Mouse (Mus musculus) bone marrow, adult 2 months (tissue): ENCODE data around the gene Omd. TPM values are rescaled to one million over a fixed set of nuclear protein-coding genes. Genes with fewer than 3 reads are reported as not detected.

Source experiments
- H3K27ac ChIP-seq: fragments of 200-500 bp; 2 replicates; pipeline ENCODE4 v1.5.1; 2012; ENCODE audit warnings: low read depth, mild to moderate bottlenecking, control low read depth, inconsistent platforms, low read length; ENCODE audit not compliant: control insufficient read depth, poor library complexity, insufficient read depth
- H3K4me1 ChIP-seq: fragments of 200-500 bp; 2 replicates; pipeline ENCODE4 v1.6.1; 2011; ENCODE audit warnings: low read length; ENCODE audit not compliant: control insufficient read depth, insufficient read depth
- H3K4me3 ChIP-seq: fragments of 200-500 bp; replicated peaks from 2 replicates; pipeline ENCODE3; 2011; ENCODE audit warnings: mild to moderate bottlenecking, low read depth, low read length, control low read depth; ENCODE audit not compliant: control insufficient read depth
- CTCF ChIP-seq: fragments of 200-500 bp; IDR thresholded peaks from 2 replicates; pipeline ENCODE4 v1.5.1; 2011; ENCODE audit warnings: low read length, control low read depth; ENCODE audit not compliant: control insufficient read depth, insufficient read depth
- POLR2A ChIP-seq: fragments of 200-500 bp; IDR thresholded peaks from 2 replicates; pipeline ENCODE4 v1.6.1; 2011; ENCODE audit warnings: low read depth, mild to moderate bottlenecking, control low read depth, low read length, borderline replicate concordance; ENCODE audit not compliant: control insufficient read depth
- WGBS: fragments of 180-500 bp; shearing (Covaris S2); methylation state at CpG from one replicate; pipeline ENCODE4 v1.1.7; 2018; 5-methylcytosine and 5-hydroxymethylcytosine counted together
- polyA plus RNA-seq: library from polyadenylated mRNA; stranded (reverse); fragments of >200 nt; gene quantifications from 2 replicates; pipeline ENCODE4 v1.2.4, GENCODE M21; 2011; ENCODE audit warnings: low replicate concordance; ENCODE audit not compliant: missing spikeins, insufficient read depth, insufficient read length

Omd gene
- 0.63 and 1.3 TPM in 2 replicates for polyA plus RNA-seq

DNA sequence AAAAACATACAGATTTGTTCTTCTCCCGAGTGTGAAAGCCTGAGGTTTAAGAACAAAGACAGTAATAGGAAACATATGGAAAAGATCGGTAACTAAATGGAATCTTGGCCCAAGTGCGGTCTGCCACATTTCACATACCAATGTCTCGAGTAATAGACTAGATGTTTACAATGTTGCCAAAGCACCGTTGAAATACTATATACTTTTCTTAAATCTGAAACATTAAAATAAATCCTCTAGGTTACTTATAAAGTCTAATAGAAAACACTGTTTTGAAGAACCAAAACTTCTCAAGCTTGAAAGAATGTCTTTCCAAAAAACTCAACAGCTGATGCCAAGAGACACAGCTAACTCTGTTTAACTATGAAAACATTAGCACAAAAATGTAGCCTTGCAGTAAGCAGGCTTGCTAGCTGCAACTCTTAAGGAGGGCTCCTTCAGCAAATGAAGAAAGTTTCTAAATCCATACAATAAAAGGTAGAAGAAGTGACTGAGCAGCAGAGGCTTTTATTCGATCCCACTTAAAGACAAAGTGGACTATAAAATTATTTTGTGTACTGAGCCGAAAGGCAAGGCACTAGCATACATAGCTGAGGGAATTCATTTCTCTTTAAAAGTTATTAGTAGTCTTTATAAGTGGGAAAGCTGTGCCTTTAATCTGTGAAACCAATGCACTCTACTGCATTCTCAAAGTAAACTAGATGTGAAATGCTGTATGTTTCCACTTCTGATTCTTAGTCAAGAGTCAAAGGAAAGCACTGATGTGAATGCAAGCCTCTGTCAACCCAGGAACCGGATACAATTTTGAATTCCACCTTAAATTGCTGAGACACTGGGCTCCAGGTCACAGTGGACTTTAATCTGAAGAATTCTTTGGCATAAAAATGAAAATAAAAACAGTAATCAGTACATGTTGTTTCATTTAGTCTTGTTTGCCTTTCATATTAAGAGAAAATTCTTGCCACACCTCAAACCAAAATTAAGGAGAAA is at the start of gene Omd:
Gene Omd (plus strand): TSS at position 922 of the 990 bp plus-strand sequence.
- 80% methylated on average over 8 of the region's 8 CpGs for WGBS
- H3K27ac ChIP-seq, result no peak within 1 kb of the TSS

GRCm38 (mm10) chr13:49536946-49537345 is 45.3 kb upstream of the Omd start:
- WGBS, result 92% methylated on average over 1 of the region's 1 CpGs
- Histone ChIP-seq H3K4me1 (no peaks in the 10 kb centered on the region), H3K4me3 (no peak overlapping the region), H3K27ac (no peak overlapping the region)
- TF ChIP-seq CTCF (no peak), POLR2A (no peak)

More for the DNA sequence above, at the start of gene Omd:
- TF ChIP-seq CTCF (no peak), POLR2A (no peak)
- no peaks in the 10 kb centered on the region for H3K4me1 ChIP-seq
- H3K4me3 ChIP-seq, result no peak within 1 kb of the TSS

- Histone ChIP-seq H3K4me1 (no peaks in the 10 kb centered on the region), H3K4me3 (no peak overlapping the region), H3K27ac (no peak overlapping the region)
- 83% methylated on average over 1 of the region's 1 CpGs for WGBS
- TF ChIP-seq CTCF, result no peak
- TF ChIP-seq POLR2A, result no peak
Measured at GRCm38 (mm10) chr13:49538693-49539092, 43.6 kb upstream of the Omd start.

DNA sequence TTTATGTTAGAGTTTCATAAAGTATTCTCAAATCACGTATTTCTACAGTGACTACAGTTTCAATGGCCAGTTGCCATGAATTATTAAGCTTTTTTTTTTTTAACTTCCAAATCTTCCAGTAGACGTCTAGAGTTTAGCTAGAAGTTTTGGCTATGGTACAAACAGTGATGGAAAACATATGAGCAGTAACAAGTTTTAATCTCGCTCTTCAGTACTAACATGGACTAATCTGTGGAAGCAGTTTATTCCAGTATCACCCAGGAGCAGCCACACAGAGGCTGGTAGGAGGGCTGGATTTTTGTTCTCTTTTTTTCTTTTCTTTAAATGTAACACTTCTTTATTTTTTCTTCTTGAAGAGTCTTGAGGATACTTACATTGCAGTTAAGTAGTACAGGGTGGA is 38.0 kb upstream of the Omd start, which contains the start of gene Aspn:
Gene Aspn (plus strand): TSS at position 165 of the 400 bp plus-strand sequence.
- Histone ChIP-seq H3K27ac (no peak within 1 kb of the TSS), H3K4me1 (no peaks in the 10 kb centered on the region), H3K4me3 (no peak within 1 kb of the TSS)
- 82% methylated on average over 3 of the region's 3 CpGs for WGBS
- TF ChIP-seq POLR2A, result no peak
- TF ChIP-seq CTCF, result no peak

DNA sequence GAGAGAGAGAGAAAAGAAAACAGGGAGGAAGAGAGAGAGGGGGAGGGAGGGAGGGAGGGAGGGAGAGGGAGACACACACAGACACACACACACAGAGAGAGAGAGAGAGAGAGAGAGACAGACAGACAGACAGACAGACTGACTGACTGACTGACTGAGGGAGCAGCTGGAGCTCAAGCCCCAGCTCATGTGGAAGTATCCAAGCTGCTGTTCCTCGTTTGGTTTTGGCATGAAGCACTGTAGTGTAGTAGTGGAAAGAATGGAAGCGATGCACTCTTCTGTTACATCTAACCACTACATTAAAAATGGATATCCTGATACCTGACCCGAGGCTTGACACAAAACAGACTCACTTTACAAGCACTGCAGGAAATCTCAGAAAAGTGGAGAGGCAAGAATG is 36.6 kb upstream of the Omd start:
- 66% methylated on average over 3 of the region's 3 CpGs for WGBS
- no peak for TF ChIP-seq POLR2A
- no peak for TF ChIP-seq CTCF
- Histone ChIP-seq H3K4me3 (no peak overlapping the region), H3K4me1 (no peaks in the 10 kb centered on the region), H3K27ac (no peak overlapping the region)

GRCm38 (mm10) chr13:49546517-49546916 is 35.7 kb upstream of the Omd start:
- TF ChIP-seq POLR2A, result no peak
- TF ChIP-seq CTCF, result no peak
- WGBS, result 82% methylated on average over 1 of the region's 1 CpGs
- Histone ChIP-seq H3K4me3 (no peak overlapping the region), H3K27ac (no peak overlapping the region), H3K4me1 (no peaks in the 10 kb centered on the region)

- Histone ChIP-seq H3K27ac (no peak overlapping the region), H3K4me3 (no peak overlapping the region), H3K4me1 (no peaks in the 10 kb centered on the region)
- TF ChIP-seq POLR2A, result no peak
- 23% methylated on average over 1 of the region's 1 CpGs for WGBS
Measured at GRCm38 (mm10) chr13:49547563-49548150, 34.6 kb upstream of the Omd start.

DNA sequence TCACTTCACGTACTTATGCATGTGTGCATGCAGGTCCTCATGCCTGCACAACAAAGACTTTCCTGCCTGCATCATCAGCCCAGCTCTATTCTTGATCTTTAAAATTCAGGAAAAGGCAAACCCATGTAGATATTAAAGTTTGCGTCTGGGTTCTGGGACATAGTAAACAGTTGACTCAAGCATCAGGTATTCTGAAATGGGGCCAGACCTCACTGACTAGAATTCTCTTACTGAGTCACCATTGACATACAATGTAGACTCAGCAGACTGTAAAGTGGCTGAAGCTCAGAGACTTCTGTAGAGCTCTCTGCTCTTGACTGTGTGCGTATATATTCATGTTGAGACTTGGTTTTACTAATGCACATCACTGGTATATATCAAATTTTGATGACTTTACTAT is 32.6 kb upstream of the Omd start:
- TF ChIP-seq CTCF (no peak), POLR2A (no peak)
- Histone ChIP-seq H3K4me3 (no peak overlapping the region), H3K4me1 (no peaks in the 10 kb centered on the region), H3K27ac (no peak overlapping the region)
- WGBS, result 94% methylated on average over 3 of the region's 3 CpGs
